ENCODE assay signal across 14 mouse cellular contexts in the genomic region with DNA sequence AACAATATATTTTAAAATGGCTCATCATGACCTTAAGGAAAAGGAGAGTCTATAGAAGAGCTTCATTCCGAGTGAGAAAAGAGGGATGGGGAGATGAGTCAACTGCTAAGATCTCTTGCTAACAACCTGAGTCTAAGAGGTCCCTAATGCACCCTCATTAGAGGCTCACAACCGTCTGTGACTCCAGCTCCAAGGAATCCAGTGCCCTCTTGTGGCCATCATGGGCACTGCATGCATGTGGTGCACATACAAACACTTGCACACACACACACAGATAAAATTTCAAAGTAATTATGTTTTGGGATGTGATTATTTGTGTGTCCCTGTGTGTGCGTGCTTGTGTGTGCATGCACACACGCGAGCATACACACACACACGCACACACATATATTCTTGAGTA. TPM values are rescaled to one million over a fixed set of nuclear protein-coding genes. Genes with fewer than 3 reads are reported as not detected.
DNase-seq lines count a peak whose midpoint lies in the region; ATAC-seq and TF ChIP-seq lines count a peak whose summit lies in the region.
"Had no signal": no experiment of that assay in that cellular context is flagged by ENCODE, and none has a peak within 500 bp of the region (broad histone marks: within the 10 kb centered on the region; RNA-seq: fewer than 3 reads in every experiment).

No protein-coding gene starts in this region.

- no peak overlapping the region for H3K4me2 ChIP-seq in midbrain, postnatal 0 days (ENCODE audit: low read depth, low read length, poor library complexity, severe bottlenecking)

- no peak for ATAC-seq in midbrain, postnatal 0 days (ENCODE audit: low FRiP score)

- no peaks in the 10 kb centered on the region for H3K27me3 ChIP-seq in midbrain, postnatal 0 days (ENCODE audit: insufficient read depth, low read length)
- no peaks in the 10 kb centered on the region for H3K27me3 ChIP-seq in midbrain, embryonic 10.5 days (ENCODE audit: low read depth, poor library complexity, severe bottlenecking)

- WGBS in midbrain, postnatal 0 days: 84% methylated on average over 6 of the region's 6 CpGs
- WGBS in midbrain, embryonic 10.5 days: 89% methylated on average over 6 of the region's 6 CpGs

- in situ Hi-C loops in ES-E14 (cut with MboI; ENCODE audit: low sequenced_read_pairs in 2 of 2, unreplicated experiment in 2 of 2): no loop called here

- H3K27ac ChIP-seq in midbrain, postnatal 0 days (ENCODE audit: low read depth, low read length): no peak overlapping the region
- no peak overlapping the region for H3K27ac ChIP-seq in midbrain, embryonic 10.5 days (replicated peaks)
- no peak overlapping the region for H3K27ac ChIP-seq in ES-E14 (ENCODE audit: insufficient read depth, low read depth, low read length, poor library complexity, severe bottlenecking)

- TF ChIP-seq CTCF in midbrain, postnatal 0 days (IDR thresholded peaks at IDR 0.05): peak; percentile 49

- H3K9me3 ChIP-seq in midbrain, postnatal 0 days (ENCODE audit: low read length): 0 out of 2 replicates have a peak, but pooled peaks cover 3% of the 10 kb centered on the region
- H3K9me3 ChIP-seq in midbrain, embryonic 10.5 days (replicated peaks): peaks cover 9% of the 10 kb centered on the region
- H3K9me3 ChIP-seq in ES-E14 (ENCODE audit: control insufficient read depth, insufficient read depth, low read depth, low read length): no peaks in the 10 kb centered on the region

- H3K36me3 ChIP-seq in midbrain, postnatal 0 days (ENCODE audit: insufficient read depth, low read length): no peaks in the 10 kb centered on the region
- H3K36me3 ChIP-seq in midbrain, embryonic 10.5 days: no peaks in the 10 kb centered on the region
- H3K36me3 ChIP-seq in ES-E14 (ENCODE audit: control insufficient read depth, insufficient read depth, low read length, poor library complexity, severe bottlenecking): no peaks in the 10 kb centered on the region

- no peaks in the 10 kb centered on the region for H3K4me1 ChIP-seq in midbrain, postnatal 0 days (ENCODE audit: insufficient read depth, low read length)
- no peaks in the 10 kb centered on the region for H3K4me1 ChIP-seq in midbrain, embryonic 10.5 days
- H3K4me1 ChIP-seq in ES-E14 (ENCODE audit: control insufficient read depth in 2 of 2, insufficient read depth in 2 of 2, low read length in 2 of 2, poor library complexity in 1 of 2): 0 out of 4 replicates have a peak, but pooled peaks cover 0 to 2% of the 10 kb centered on the region in 2 experiments

- peak; percentile 65 for DNase-seq in heart, adult 11 months
- no peak for DNase-seq in heart, adult 8-10 months (ENCODE audit: low spot score)
- no peak for DNase-seq in midbrain, postnatal 0 days (ENCODE audit: low spot score)
- DNase-seq in midbrain, embryonic 10.5 days (ENCODE audit: low spot score): no peak
- no peak for DNase-seq in ES-E14 (ENCODE audit: low read depth, low spot score)
- DNase-seq in induced T-regulatory cell, adult 2 months (ENCODE audit: low read depth): peak; percentile 39
- no peak for DNase-seq in natural killer cell, adult 2 months (ENCODE audit: low spot score in 2 of 2)
- no peak for DNase-seq in left cerebral cortex, adult 9 months (ENCODE audit: low spot score in 2 of 2)
- DNase-seq: adrenal gland, postnatal 14 days; lung, postnatal 36 days had no signal

- H3K4me3 ChIP-seq in midbrain, postnatal 0 days (ENCODE audit: low read depth, low read length): no peak overlapping the region
- no peak overlapping the region for H3K4me3 ChIP-seq in midbrain, embryonic 10.5 days
- no peak overlapping the region for H3K4me3 ChIP-seq in ES-E14 (ENCODE audit: insufficient read depth in 1 of 2, low read depth in 1 of 2, low read length in 2 of 2, poor library complexity in 1 of 2, severe bottlenecking in 1 of 2)
- H3K4me3 ChIP-seq: erythroblast, embryonic 14.5 days had no signal

- no peak overlapping the region for H3K9ac ChIP-seq in midbrain, postnatal 0 days (replicated peaks; ENCODE audit: low read length, poor library complexity, severe bottlenecking)
- no peak overlapping the region for H3K9ac ChIP-seq in ES-E14 (ENCODE audit: insufficient read depth, low read depth, low read length, poor library complexity, severe bottlenecking)

TF ChIP-seq in ES-E14, 5 proteins besides CTCF, POLR2A, EP300 and RAD21:
- TF ChIP-seq HCFC1 (IDR thresholded peaks at IDR 0.05; ENCODE audit: borderline replicate concordance, insufficient read depth, low read length): no peak
- peak; percentile 75 for TF ChIP-seq ZC3H11A (IDR thresholded peaks at IDR 0.05; ENCODE audit: borderline replicate concordance, low read depth, low read length)
- no peak for TF ChIP-seq CHD2 (IDR thresholded peaks at IDR 0.05; ENCODE audit: low read depth, low read length)
- no peak for TF ChIP-seq MAFK (IDR thresholded peaks at IDR 0.05; ENCODE audit: insufficient read depth, low read depth, low read length)
- TF ChIP-seq ZNF384 (IDR thresholded peaks at IDR 0.05; ENCODE audit: low read depth, low read length): no peak

RNA-seq across cellular contexts. Expression of gene Eid2, which starts 12.2 kb away (rescaled TPM):
- 10 to 100 TPM; 11.8 to 14.4 (median 13.3) TPM for total RNA-seq in heart, adult 8-10 months (2022)
- 78.8 and 81.3 TPM in 2 replicates for total RNA-seq in midbrain, postnatal 0 days (2014; rRNA removed)
- polyA plus RNA-seq in midbrain, postnatal 0 days (2015; fragmentation: Nextera tagmentation; extraction: Ambion mirVana): 21.2 and 29.0 TPM in 2 replicates
- 1.9 and 2.0 TPM in 2 replicates for polyA plus RNA-seq in midbrain, embryonic 10.5 days (2016; fragmentation: Nextera tagmentation; extraction: Ambion mirVana)
- 15.3 and 18.5 TPM in 2 replicates for total RNA-seq in ES-E14 (2012; rRNA removed)

RNA-seq across cellular contexts. Expression of gene Eid2b, which starts 22.1 kb away (rescaled TPM):
- 10 to 100 TPM; 13.7 to 16.8 (median 15.2) TPM for total RNA-seq in heart, adult 8-10 months (2022)
- total RNA-seq in midbrain, postnatal 0 days (2014; rRNA removed): 44.0 and 64.2 TPM in 2 replicates
- 50.9 and 52.8 TPM in 2 replicates for polyA plus RNA-seq in midbrain, postnatal 0 days (2015; fragmentation: Nextera tagmentation; extraction: Ambion mirVana)
- polyA plus RNA-seq in midbrain, embryonic 10.5 days (2016; fragmentation: Nextera tagmentation; extraction: Ambion mirVana): 11.9 and 15.3 TPM in 2 replicates
- total RNA-seq in ES-E14 (2012; rRNA removed): 4.3 and 4.6 TPM in 2 replicates

RNA-seq across cellular contexts. Expression of gene Selenov, which starts 35.5 kb away (rescaled TPM):
- total RNA-seq in heart, adult 8-10 months (2022): not detected
- 0.61 and 1.3 TPM in 2 replicates for total RNA-seq in midbrain, postnatal 0 days (2014; rRNA removed)
- polyA plus RNA-seq in midbrain, postnatal 0 days (2015; fragmentation: Nextera tagmentation; extraction: Ambion mirVana): 3.5 and 6.3 TPM in 2 replicates
- 0.46 and 1.4 TPM in 2 replicates for polyA plus RNA-seq in midbrain, embryonic 10.5 days (2016; fragmentation: Nextera tagmentation; extraction: Ambion mirVana)
- total RNA-seq in ES-E14 (2012; rRNA removed): 0.16 and 0.58 TPM in 2 replicates
- total RNA-seq: adrenal gland, postnatal 14 days had no signal
- polyA plus RNA-seq: erythroblast, embryonic 14.5 days; heart, embryonic 14.5 days; limb, embryonic 11.5 days; spleen, adult 2 months had no signal

RNA-seq across cellular contexts. Expression of gene Dll3, which starts 46.6 kb away (rescaled TPM):
- total RNA-seq in heart, adult 8-10 months (2022): not detected
- 8.6 and 17.3 TPM in 2 replicates for total RNA-seq in midbrain, postnatal 0 days (2014; rRNA removed)
- 17.6 and 18.1 TPM in 2 replicates for polyA plus RNA-seq in midbrain, postnatal 0 days (2015; fragmentation: Nextera tagmentation; extraction: Ambion mirVana)
- polyA plus RNA-seq in midbrain, embryonic 10.5 days (2016; fragmentation: Nextera tagmentation; extraction: Ambion mirVana): 39.0 and 61.2 TPM in 2 replicates
- total RNA-seq in ES-E14 (2012; rRNA removed): 4.1 and 17.4 TPM in 2 replicates
- polyA plus RNA-seq: erythroblast, embryonic 14.5 days; spleen, adult 2 months had no signal

RNA-seq across cellular contexts. Expression of gene Timm50, which starts 56.4 kb away (rescaled TPM):
- total RNA-seq in heart, adult 8-10 months (2022): 10 to 100 TPM; 59.2 to 68.5 (median 64.4) TPM
- 59.2 and 76.3 TPM in 2 replicates for total RNA-seq in midbrain, postnatal 0 days (2014; rRNA removed)
- 112 and 120 TPM in 2 replicates for polyA plus RNA-seq in midbrain, postnatal 0 days (2015; fragmentation: Nextera tagmentation; extraction: Ambion mirVana)
- polyA plus RNA-seq in midbrain, embryonic 10.5 days (2016; fragmentation: Nextera tagmentation; extraction: Ambion mirVana): 249 and 261 TPM in 2 replicates
- total RNA-seq in ES-E14 (2012; rRNA removed): 124 and 159 TPM in 2 replicates

Comparison
In these comparisons a context has a peak if more than half of its experiments do, and no peak if none do; other contexts are left out.
1. DNase-seq: peak in heart, adult 11 months (single experiment) and induced T-regulatory cell, adult 2 months (single experiment); none in heart, adult 8-10 months (single experiment), midbrain, postnatal 0 days (single experiment), midbrain, embryonic 10.5 days (single experiment), ES-E14 (single experiment), natural killer cell, adult 2 months (0 of 2) and left cerebral cortex, adult 9 months (0 of 2).